Mouse (Mus musculus) layer of hippocampus, adult 18-20 months (tissue): ENCODE data around the gene Mmp28. TPM values are rescaled to one million over a fixed set of nuclear protein-coding genes. Genes with fewer than 3 reads are reported as not detected.
A peak's percentile ranks its signal among the peaks of the same experiment; 100 is the strongest.

ENCODE experiments used
- DNase-seq, 2 experiments: peaks; one replicate each; pipeline ENCODE4 v3.0.0; 2022; ENCODE audit warnings: low spot score in 2 of 2
- total RNA-seq, 2 experiments: library from RNA; stranded (reverse); gene quantifications; 2 replicates each; pipeline ENCODE4 v1.2.3; 2021

Gene Mmp28
- total RNA-seq, 2 experiments from 2014 or later, result 2.9 TPM

DNA sequence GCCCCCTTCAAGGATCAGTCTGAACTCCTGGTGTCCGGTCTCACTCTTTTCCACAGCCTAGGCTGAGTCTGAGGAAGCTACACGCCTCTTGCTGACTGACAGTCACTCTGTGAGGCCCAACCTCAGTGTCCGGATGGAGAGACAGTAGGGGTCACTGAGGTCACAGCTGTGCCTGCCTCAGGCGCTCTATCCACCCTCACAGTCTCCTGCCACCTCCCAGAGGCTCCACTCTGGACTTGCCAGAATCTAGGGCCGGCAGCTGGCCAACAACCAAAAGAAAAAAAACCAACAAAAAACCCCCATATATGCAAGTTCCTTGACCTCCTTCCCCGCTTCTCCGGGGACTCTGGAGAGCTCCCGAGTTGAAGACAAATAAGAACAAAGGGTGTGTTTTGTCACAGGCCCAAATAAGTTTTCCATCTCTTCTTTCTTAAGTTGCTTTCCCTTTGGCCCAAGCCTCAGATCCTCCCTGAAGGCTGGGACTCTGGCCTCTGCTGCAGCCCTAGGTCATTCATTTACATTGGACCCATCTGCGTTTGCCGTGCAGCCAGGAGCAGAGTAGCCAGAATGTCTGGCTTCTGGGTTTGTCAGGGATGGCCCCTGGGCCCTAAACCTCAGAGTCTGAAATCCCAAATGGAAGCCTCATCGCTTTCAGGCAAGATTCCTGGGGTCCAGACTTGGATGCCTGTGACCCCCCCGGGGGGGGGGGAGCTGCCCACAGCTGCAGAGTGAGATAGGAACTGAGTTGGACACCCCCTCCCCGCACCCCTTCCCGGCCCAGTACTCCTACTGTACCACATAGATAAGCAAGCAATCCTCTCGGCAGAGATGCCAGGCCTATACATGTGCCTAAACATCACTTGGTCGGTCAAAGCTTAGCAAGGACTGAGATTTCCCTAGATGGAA lies 14.6 kb downstream of the Mmp28 start:
- no peak for DNase-seq

DNA sequence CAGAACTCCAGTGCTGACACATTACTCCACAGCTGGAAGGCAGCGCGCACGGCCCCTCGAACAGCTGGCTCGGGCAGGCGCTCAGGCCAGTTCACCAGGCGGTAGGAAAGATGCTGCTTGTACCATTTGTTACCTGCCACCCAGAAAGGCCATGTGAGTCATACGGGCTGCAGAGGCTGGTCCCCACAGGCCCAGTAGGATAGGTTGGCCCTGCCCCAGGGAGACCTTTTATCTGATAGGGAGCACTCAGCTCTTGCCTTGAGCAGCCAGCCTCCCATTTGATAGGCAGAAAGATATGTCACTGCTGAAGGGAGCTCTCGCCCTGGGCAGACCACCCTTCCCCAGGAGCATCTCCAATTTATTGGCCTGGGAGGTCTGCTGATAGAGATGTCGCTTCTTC lies 15.3 kb downstream of the Mmp28 start:
- DNase-seq, result no peak

DNA sequence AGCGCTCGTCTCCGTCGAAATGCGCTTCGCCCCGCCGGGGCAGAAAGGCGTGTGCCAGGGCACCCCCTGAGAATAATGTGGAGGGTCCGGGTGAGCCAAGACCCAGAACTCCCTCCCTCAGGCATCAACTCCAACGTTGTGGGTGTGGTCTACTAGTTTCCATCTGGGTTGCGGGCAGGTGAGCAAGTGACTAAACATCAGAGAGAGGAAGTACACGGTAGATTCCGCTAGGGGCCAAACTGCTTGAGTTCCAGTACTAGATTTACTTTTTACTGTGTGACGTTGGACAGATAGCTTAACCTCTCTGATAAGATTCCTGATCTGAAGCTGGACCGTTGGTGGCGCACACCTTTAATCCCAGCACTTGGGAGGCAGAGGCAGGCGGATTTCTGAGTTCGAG lies 17.9 kb downstream of the Mmp28 start:
- DNase-seq, result no peak

DNA sequence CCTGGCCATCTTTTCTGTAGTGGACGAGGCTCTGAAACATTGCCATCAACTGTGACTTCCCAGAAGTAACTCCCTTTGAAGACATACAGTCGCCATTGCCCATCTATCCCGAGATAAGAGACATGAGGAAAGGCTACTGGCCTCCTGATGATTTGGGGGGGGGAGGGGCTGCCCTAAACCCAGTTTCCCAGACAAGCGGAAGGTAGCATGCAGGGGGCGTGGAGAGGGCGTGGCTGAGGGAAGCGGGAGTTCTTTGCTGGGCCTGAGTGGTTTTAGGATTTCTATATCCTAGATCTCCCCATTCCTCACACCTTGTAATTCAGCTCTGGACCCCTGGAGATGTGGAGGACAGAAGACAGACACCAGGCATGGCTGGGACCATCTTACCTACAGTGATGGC lies 19.0 kb downstream of the Mmp28 start:
- no peak for DNase-seq

DNA sequence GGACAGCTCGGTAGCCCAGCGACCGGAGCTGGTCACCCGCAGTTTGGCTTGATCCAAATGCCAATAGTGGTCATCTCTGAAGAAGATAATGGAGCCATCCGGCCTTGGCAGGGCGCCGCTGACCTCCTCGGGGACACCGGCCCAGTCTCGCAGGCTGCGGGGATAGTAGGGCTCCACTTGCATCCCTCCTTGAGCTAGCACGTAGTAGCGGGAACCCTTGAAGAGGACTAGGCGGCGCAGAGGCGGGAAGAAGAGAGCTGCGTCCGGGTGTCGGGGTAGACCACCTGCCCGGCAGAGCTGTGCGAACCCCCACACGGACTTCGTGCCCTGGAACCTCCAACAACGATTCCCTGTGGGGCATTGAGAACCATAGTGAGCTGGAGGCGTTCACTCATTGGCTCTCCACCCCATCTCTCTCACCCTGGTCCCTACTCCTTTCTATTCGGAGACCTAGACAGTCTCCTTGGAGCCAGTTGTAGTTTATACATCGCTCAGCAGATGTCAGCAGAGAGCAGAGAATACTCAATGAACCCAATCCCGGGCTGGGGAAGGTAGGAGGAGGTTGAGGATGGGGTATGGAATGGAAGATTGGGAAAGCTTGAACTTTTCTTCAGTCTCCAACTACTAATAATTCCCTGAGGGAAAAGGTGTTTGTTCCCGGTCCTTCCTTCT lies 20.1 kb downstream of the Mmp28 start:
- peak; percentile 55 to 88 for DNase-seq

DNA sequence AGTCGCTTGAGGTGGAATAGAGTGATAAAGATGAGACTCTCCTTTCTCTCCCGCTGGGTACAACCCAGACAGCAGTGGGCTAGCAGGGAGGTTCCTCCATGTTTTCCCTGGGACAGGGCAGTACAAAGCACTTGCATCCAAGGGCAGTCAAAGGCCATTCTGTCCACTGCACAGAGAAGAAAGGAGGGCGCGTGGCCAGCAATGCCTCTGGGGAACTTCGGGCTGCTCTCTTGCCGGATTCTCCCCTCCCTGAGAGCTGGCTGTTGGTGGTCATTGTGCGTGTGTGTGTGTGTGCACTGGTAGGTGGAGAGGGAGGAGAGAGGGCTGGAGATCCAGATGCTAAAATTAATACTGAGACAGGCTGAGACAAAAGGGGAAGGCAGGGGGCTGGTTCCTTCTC lies 21.6 kb downstream of the Mmp28 start:
- DNase-seq, result no peak

DNA sequence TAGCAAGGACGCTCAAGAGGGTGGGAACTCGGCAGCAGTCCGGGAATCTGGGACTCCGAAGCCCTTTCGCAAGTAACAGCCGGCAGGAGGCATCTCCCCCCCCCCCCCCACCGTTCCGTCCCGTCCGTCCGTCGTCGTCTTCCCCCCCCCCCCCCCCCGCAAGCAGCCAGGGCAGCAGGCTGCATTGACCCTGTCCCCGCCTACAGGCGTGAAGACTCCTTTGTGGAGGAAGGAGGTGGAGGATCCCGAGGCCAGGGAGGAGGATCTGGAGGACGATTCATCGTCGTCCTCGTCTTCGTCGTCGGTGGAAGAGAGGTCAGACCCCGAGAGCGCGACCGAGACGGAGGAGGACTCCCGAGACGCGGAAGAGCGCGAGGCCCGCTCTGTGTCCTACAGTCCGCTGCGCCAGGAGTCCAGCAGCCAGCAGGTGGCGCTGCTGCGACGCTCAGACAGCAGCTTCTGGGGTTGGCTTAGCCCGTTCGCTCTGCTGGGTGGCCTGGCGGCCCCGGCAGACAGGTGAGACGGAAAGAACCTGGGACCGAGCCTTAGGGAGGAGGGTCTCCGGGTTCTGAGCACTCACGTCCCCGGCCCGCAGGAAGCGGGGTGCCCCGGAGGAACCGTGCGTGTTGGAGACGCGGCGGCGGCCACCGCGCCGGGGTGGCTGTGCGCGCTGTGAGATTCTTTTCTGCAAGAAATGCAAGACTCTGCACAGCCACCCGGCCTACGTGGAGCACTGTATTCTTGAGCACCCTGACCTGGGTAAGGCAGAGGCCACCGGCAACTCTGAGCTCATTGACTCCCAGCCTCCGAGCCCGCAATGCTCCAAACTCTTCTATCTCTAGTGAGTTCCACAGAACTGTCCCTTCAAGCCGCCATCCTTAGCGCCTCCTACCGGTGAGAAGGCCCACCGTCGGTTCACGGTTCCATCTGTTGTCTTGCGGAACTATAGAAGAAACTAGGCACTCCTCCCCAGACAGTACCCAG lies 22.5 kb downstream of the Mmp28 start:
- DNase-seq, result peak; percentile 74 to 91

DNA sequence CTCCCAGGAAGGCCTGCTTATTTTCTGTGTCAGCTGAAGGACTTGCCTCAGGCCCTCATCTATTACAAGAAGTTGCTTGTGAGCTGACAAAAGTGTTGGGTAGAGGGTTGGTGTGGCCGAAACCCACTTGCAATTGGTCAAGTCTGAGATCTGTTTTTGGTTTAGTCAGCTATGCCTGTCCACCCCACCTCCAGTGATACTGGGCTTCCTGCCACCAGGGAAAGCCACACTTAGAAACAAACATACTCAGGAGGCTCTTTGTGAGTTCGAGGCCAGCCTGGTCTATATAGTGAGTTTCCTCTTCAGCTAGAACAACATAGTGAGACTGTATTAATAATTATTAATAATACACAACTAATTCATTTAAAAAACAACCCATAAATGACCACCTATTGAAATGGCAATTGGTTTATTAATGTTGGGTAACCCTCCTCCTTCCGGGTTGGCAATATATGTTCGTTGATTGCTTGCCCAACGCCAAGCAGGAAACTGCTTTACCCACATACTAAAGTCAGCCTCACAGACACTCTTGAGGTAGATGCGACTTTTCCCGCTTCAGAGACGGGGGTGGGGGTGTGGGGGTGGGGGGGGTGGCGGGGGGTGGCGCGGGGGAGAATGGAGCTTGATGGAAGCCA lies 23.3 kb downstream of the Mmp28 start:
- DNase-seq, result no peak

DNA sequence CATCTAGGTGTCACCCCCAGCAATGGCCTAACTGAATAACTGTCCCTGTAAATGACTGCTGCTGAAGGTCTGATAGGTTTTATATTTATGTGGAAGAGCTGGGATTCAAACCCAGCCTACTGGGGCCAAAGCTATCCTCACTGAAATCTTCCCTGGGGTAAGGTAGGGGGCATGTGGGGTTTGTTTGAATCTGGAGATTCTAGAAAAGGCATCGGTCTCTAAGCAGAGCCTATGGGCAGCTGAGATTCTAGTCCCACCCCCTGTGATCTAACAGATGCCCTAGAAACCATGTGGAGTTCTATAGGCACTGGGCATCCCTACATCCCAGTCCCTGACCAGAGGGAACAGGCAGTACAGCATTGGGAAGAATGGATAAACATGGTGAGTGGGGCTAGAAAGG lies 25.5 kb downstream of the Mmp28 start, which contains the start of gene 1700020L24Rik:
Gene 1700020L24Rik (plus strand): TSS at position 301 of the 400 bp plus-strand sequence.
- no peak for DNase-seq

DNA sequence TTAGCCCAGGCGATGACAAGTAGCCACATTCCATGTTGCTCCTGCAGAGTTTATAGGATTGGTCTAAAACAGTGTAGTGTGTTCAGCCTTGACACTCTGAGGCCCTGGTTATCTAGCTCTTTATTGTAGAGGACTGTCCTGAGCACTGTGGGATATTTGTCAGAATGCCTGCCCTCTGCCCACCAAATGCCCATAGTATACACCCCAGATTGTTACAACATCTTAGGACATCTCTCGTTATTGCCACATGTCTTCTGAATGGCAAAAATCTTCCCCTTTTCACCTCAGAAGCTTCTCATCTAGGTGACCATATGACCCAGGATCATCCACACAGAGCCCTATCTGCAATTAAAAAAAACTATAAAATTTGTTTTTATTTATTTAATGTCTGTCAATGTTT lies 30.3 kb downstream of the Mmp28 start:
- DNase-seq, result no peak

DNA sequence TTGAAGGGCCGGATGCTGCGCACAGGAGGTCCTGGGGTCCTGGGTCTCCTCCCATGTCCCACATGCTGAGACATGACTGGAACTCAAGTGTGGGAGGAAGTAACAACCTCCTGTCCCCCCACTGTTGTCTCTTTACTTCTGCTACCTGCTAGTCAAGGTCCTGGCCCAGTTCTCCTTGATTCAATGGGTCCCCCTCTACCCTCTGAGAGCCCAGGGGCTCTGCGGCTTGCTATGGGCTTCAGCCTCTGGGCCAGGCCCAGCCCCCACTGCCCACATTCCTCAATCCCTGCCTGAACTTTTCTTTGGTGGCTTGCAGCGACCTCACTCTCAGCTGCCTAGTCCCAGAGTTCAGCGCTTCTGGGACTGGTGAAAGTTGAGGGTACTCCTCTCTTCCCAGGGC lies 33.5 kb downstream of the Mmp28 start, which contains the start of gene Gas2l2:
Gene Gas2l2 (minus strand): TSS at position 101 of the 400 bp plus-strand sequence.
- no peak for DNase-seq

DNA sequence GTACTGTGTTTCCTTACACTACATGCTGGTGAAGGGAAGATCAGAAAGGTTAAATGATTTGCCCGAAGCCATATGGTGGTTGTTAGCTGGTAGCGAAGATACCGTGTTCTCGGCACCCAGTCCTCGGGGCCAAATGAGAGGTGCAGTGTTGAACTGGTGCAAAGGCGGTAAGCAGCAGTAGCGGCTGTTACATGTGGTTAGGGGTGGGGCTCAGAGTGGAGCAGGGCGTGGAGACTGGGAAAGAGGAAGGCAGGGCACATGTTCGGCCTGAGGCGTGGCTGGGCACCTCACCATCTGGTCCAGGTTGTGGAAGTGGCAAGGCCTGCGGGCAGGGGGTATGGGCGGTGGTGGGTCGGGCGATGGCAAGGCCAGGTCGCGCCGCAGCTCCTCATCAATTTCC lies 35.9 kb downstream of the Mmp28 start:
- no peak for DNase-seq

DNA sequence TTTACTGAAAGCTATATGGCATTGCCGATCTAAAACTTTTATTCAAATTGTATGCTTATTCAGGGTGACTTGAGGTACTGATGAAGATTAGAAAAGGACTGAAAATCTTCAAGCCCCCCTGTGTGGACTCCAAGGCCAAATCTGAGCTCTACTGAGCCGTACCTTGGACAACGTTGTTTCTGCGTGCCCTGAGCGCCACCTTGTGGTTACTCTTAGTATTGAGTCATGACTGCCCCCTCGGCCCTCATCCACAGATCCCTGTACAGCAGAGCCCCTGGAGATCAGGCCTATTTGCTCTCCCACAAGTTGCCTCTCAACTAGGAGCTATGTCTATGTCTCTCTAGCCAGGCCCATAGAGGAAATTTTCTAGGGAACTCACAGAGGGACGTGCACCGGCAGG lies 38.2 kb downstream of the Mmp28 start:
- peak; percentile 68 to 90 for DNase-seq

DNA sequence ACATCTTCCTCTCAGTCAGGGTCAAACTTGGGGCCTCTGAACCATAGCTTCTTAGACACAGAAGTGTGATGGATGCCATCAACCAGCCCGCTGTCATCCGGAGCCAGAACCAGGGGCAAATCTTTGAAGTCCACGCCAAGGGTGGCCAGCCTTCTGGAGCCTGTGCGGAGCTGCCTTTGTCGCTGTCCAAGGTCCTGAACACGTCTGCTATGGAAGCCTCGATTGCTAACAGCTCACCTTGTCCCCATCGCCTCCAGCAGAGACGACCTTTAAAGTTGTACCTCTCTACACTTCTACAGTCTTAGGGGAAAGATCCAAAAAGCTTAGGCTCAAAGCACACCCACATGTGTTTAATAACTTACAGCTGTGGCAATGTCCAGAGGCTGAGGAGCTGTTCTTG lies 41.6 kb downstream of the Mmp28 start:
- no peak for DNase-seq

DNA sequence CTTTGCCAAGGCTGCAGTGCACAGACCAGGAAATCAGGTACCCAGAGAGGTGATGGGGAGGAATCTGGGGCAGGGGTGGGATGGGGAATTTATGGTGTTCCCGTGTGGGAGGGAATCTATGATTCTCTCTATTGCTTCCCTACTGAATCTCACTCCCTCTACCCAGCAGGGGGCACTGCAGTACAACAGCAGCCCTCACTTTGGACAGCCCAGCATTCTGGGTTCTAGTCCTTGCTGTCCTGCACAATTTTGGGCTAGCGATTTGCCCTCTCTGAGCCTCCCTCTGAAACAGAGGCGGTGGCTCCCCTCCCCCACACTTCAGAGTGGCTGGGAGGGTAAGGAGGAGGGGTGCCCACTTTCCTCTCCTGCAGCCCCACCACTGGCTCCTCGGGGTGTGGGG lies 42.5 kb downstream of the Mmp28 start:
- no peak for DNase-seq

DNA sequence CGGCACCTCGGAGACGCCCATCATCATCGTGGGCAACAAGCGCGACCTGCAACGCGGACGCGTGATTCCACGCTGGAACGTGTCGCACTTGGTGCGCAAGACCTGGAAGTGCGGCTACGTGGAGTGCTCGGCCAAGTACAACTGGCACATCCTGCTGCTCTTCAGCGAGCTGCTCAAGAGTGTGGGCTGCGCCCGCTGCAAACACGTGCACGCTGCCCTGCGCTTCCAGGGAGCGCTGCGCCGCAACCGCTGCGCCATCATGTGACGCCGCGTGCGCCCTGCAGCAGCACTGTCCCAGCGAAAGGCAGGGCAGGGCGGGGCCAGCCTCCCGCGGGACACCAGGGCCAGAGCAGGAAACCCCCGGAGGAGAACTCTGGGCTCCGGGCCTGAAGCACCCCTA lies 44.3 kb downstream of the Mmp28 start:
- DNase-seq, result peak in 1 of 2 experiments; percentile 73

DNA sequence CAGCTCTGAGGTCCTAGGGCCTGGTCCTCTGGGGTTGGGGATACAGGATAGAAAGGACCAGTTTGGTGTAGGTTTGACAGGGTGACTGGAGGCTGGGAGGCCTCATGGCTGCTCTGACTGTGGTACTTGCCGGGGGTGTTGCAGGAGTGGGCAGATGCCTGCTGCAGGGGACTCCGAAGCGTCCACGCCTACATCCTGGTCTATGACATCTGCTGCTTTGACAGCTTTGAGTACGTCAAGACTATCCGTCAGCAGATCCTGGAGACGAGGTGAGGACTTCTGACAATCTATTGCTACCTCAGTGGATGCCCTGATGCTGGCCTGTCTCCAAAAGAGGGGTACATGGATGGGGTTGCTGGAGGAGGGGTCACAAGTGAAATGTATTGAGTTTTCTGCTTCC lies 45.2 kb downstream of the Mmp28 start:
- peak in 1 of 2 experiments; percentile 79 for DNase-seq

DNA sequence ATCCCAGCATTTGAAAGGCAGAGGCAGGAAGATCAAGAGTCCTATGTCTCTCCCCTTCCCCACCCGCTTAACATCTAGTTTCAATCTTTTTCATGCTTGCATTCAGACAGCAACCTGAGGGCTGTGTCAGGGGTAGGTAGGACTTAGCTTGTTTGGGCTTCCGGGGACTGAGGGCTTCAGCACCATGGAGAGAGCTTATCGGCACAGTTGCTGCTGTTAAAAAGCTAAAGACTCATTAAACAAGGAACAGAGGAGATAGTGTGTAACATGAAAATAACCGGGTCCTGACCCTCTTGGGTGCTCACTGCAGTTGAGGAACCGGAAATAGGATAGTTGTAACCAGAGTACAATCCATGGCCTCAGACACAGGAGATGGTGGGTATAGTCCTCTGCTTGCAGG lies 45.8 kb downstream of the Mmp28 start:
- no peak for DNase-seq

DNA sequence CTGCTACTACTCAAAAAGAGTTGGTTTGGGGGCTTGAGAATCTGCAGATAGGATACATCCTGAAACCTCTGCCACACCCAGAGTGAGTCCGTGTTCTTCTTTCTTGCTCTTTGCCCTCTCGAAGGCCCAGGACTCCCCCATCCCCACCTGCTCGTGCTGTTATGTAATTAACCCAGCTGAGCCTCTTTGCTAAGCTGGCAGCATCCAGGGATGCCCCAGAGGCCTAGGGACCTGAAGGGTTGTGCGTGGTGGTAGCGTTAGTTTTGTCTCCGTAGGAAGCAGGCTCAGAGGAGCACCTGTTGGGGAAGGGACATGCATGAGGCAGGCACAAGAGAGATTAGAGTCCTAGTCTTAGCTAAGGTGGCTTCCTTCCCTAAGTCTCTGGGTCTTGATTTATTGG lies 52.4 kb downstream of the Mmp28 start:
- DNase-seq, result no peak

DNA sequence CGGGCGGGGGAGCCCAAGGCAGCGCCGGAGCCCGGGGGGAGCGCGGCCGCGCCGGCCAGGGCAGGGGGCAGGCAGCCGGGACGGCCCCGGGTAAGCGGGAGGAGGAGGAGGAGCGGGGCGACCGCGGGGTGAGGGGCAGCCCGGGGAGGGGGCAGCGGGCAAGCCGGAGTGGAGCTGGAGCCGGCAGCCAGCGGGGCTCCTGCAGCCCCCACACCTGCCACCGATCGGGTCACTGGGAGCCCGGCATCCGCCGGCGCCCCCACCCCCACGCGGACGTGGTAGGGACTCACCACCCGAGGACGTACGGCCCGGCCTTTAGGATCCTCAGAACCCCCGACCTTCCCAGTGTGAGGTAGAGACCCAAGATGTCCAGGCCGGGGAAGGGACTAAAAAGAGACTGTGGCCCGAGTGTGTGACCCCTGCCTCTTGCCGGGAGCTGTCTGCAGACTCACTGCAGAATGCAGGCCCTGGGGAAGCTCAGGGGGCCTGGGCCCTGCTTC lies 53.0 kb downstream of the Mmp28 start:
- no peak for DNase-seq
